Mouse (Mus musculus): ENCODE data around the gene Unkl.

Unkl gene

DNA sequence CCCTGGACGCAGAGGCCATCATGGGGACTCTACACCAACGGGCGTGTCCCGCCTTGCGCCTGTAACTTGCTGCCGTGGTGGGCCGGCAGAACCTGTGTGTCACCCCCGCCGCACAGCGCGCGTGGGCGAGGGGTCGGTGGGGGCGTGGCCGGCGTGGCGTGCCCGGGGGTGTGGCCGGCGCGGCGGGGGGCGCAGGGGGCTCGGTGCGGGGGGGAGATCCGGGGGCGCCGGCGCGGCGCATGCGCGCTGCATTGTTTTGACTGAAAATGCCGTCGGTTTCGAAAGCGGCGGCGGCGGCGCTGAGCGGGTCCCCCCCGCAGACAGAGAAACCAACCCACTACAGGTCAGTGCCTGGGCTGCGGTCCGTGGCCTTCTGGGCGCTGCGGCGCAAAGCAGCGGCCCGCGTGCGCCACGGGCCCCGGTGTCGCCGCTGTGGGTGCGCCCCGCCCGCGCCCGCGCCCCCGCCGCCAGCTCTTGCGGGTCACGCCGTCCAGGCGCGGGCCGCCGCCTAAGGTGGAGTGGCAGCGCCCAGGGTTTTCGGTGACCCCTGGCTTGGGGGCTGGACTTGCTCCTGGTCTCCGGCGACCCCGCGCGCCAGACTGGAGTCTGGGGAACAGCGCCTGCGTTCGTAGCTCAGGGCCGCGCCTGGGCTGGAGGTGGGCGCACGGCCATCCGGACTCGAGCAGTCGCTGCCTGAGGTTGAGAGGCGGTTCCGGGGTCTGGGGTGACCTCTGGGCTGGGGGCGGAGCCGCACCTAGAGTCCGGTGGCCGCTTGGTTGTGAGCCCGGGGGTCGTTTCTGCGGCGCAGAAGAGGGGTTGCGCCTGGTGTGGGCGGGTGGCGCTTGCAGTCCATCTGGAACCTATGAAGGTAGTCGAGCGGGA lies at the start of gene Unkl:
Gene Unkl, plus strand, starts transcription at position 248 of the 882 bp plus-strand sequence.
- DNase-seq (ENCODE audit: low spot score): peak; percentile 23

DNA sequence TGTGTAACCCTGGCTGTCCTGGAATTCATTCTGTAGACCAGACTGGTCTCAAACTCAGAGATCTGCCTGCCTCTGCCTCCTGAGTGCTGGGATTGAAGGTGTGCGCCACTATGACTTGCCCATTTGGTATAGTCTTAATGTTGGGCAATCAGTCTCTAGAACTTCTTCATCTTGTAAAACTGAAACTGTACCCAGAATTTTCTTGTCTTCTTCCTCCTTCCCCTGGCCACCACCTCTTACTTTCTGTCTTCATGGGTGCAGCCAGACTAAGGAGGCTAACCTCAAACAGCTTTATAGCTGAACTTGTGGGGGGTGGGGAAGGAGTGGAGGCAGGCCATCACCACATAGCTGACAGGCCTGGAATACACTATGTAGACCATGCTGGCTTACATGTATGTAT lies 49.4 kb upstream of the Unkl start:
- DNase-seq (ENCODE audit: low spot score): no peak

DNA sequence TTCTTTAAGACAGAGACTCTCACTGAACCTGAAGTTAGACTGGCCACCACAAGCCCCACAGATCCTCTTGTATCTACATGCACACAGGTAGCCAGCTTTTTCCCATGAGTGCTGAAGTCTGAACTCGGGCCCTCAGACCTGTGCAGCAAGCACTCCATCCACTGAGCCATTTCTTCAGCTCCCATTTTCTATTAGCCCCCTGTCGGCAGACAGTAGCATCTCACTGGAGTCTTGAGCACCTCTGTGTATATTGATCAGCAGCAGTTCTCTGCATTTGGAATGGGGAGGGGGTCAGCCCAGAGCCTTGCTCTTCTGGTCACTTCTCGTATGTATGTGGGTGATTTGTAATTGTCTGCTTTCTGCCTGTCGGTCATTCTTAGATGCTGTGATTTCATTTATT lies 48.2 kb upstream of the Unkl start:
- no peak for DNase-seq (ENCODE audit: low spot score)

DNA sequence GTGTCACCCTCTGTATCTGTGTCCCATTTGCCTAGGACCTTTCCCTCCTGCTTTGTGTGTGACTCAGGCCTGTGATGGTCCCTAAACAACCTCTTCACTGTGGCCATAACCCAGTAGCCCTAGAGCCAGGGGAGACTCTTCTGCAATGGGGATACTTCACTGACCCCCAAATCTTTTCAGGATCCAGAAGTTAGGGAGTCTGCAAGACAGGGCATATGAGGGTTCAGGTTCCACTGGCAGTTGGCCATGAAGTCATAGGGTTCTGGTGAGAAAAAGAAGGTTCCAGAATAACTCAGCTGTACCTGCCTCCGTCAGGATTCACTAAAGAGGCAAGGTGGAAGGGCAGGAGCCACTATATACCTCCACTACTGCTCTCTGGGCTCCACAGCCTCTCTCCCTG lies 26.0 kb upstream of the Unkl start, which contains the start of gene Ccdc154:
Gene Ccdc154, plus strand, starts transcription at position 301 of the 400 bp plus-strand sequence.
- no peak for DNase-seq (ENCODE audit: low spot score)

DNA sequence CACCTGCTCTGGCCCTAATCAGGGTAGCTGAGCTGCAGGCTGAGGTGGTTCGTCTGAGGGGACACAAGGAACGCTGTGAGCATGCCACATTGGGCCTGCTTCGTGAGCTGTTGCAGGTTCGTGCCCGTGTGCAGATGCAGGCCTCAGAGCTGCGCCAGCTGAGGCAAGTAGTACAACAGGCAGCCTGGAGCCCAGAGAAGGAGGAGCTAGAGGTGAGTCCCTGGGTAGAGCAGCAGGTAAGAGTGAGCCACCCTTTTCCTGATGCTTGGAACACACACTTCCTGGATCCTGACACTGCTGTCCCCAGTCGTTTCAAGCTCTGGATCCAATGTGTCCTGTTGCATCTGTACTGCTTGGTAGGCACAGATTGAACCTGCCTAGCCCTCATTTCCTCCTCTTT lies 24.8 kb upstream of the Unkl start:
- DNase-seq (ENCODE audit: low spot score): no peak

DNA sequence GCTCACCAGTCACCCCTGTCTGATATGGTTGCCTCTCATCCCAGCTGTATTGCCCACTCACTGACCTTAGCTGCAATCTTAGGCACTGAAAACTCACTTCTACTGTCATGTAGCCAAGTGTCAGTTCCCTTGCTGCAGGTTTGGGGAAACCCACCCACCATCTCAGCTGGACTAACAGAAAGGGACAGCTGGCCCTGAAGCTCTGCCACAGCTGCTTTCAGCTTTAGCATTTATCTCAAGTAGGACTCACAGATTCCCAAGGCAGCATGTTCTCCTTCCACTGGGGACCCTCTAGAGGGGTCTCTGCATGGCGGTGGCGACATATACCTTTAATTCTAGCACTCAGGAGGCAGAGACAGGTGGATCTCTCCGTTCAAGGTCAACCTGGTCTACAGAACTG lies 23.4 kb upstream of the Unkl start:
- DNase-seq (ENCODE audit: low spot score): no peak

DNA sequence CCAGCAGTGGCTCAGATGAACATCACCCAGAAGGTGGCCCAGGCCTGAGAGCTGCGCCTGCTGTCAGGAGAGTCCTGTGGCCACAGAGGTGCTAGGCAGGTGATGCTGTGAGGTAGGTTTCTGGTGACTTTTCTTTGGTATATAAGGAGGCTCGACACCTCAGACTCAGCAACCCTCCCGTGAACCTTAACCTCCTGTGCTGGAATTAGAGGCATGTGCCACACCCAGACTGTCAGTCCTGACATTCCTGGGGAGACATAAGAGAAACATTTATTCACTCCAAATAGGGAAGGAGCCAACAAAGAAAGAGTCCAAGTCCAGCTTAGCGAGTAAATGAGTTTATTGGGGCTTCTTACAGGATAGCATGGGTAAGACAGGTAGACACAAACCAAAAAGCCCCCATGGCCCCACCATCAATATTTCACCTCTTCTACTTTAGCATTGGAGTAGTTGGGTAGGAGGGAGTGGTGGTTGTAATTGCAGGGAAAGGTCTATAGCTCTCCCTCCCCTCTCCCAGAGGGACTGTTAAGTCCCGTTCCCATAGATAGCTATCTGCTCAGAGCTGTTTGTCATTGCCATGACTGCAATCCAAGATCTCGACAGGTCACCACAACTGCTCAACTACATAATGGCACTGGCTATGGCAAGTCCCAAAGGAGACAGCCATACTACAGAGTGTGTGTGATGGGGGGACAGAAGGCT lies 22.1 kb upstream of the Unkl start:
- DNase-seq (ENCODE audit: low spot score): no peak

DNA sequence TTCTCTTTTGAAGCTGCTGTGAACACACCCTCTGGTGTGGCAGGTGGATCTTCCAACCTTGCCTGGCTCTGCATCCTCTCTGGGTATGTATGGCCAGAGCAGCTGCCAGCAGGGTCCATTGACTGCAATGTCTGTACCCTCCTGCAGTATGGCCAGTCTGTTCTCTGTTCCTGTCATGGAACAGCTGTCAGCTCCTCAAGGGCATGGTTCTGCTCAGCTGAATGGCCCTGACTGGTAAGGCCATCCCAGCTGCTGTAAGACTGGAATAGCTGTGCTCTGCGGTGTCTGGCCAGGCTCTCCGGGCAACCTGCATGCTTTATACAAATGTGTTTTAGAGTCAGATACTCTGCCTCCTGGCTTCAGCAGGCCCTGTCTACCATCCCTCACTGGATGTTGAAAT lies 18.5 kb upstream of the Unkl start:
- DNase-seq (ENCODE audit: low spot score): no peak

DNA sequence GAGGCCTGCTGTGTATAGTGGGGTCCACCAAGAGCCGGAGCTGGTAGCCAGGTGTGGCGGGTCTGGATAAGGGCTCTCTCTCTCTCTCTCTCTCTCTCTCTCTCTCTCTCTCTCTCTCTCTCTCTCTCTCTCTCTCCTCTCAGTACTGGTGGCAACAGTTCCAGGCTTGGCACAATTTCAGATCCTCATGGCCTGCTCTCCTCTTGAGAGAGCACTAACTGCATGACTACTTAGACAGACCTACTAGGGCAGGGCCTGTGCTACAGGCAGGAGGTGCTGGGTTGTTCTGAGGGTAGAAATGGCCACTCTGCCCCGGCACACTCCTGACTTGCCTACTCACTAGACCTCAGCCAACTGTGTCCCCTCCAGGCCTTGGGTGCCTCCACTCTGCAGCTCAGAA lies 15.6 kb upstream of the Unkl start:
- no peak for DNase-seq (ENCODE audit: low spot score)

DNA sequence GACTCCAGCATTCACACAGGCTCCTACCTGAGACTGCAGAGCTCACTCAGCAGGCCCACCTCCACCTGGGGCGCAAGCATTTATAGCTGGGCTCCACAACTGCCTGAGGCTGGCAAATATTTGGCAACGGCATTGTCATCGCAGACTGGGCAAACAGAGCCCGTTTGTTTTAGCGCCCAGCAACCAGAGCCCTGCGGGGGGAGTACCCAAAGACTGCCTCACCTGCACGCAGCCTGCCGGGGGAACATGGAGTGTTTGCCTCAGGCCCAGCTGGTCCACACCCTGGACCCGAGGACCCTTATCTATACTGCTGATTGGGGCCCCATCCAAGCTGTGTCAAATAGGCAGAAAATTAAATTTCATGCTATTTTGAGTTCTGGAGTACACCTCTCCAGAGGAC lies 12.8 kb upstream of the Unkl start, which contains the start of gene Gm38655:
Gene Gm38655, minus strand, starts transcription at position 61 of the 400 bp plus-strand sequence.
- DNase-seq (ENCODE audit: low spot score): no peak

DNA sequence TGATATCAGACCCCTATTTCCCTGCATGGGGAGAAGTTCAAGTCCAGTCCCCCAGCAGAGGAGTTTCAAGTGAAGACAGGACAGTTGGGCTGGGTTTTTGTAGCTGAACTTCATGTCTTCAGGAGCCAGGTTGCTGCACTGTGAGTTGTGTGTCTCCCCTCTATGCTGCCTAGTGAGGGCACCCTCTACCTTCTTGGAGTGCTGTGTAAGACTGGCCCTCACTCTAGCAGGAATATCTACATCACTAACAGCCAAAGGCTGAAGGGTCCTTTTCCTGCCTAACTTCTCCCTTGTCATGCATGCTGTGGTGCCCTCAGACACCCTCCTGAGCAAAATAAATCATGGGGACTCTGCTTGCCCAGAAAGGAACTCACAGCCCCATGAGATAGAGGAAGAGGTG lies 5.0 kb upstream of the Unkl start:
- DNase-seq (ENCODE audit: low spot score): no peak

DNA sequence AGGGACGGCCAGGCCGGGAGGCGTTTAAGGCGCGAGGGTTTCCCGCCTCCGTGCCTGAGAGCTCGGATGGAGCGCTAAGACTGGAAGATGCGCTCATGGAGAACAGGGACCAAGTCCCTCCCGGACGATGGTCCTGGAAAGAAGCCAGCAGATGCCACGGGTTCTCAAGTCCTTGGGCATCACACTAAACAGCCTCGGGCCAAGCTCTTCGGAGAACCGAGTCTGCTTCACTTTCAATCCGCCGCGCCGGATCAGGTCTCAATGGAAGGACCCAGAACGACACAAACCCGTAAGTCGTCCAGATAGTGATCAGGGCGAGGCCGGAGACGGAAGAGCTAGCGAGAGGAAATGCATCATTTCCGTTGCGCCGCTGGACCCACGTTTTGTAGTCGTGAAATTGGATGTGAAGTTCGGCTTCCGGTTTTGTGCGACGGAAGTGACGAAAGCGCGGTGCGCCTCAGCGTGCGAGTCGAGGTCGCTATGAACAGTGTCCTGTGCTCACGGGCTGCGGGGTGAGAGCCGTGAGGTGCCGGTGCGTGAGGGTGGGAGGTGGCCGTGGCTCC lies 4.0 kb upstream of the Unkl start, which contains the start of gene BC003965:
Gene BC003965, plus strand, starts transcription at position 426 of the 563 bp plus-strand sequence.
- DNase-seq (ENCODE audit: low spot score): peak; percentile 92

DNA sequence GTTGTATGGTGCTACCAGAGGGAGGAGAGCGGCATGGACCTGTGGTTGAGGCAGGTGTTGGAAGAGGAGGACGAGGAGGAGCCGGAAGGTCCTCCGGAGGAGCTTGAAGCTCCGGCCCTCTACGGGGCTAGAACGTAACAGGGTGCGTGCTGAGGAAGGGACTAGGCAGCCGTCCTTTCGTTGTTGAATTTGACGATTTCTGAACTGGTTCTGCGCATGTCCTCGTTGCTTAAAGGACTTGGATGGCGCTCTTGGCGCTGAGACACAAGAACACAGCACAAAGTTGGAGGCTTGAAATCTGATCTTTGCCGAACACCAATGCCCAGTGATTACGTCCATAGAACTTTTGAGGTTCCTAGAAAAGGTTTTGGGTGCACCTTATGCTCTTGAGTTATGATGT lies 3.2 kb upstream of the Unkl start:
- DNase-seq (ENCODE audit: low spot score): no peak

DNA sequence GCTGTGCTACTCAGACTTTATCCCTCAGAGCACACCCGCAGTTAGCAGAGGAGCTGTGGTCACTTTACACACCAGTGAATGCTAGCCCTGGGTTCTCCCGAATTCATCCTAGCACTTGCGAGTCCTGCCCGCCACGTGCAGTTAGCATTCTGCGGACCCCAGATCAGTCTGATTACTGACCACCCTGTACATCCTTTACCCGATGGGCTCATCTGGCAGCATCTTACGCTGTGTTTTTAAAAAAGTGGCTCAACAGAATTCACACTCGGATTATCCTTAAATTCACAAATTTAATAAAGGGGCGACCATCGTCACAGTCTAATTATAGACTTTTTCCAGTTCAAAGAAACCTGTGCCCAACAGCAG lies 430 bp upstream of the Unkl start:
- no peak for DNase-seq (ENCODE audit: low spot score)

DNA sequence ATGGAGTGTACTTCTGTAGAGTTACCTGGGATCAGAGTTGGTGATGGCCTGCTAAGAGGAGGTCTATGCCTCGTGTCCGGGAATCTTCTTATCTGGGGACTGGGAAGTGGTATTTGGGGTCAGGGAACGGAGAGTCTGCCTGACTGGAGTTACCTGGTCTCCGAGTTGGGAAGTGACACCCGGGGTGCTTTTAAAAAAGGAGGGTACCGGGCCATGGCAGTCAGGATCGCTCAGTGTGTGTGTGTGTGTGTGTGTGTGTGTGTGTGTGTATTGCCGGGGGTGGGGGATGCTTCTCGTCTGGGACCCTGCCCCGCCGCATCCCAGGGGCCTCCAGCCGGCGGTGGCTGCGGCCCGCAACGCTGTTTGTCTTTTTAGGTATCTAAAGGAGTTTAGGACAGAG lies 894 bp downstream of the Unkl start:
- DNase-seq (ENCODE audit: low spot score): no peak

DNA sequence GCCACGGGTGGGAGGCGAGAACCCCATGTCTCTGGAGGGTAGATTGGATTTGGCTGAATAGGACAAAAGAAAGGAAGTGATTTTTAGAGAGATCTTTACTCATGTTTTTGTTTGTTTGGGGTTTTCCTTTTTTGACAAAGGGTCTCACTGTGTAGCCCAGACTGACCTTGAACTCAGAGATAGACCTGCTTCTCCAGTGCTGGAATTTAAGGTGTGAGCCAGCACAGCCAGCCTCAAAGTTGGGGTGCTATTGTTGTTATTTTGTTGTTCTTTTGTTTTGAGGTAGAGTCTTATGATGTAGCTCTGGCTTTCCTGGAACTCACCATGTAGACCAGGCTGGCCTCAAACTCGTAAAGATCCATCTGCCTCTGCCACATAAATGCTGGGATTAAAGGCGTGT lies 14.2 kb downstream of the Unkl start:
- DNase-seq (ENCODE audit: low spot score): no peak

DNA sequence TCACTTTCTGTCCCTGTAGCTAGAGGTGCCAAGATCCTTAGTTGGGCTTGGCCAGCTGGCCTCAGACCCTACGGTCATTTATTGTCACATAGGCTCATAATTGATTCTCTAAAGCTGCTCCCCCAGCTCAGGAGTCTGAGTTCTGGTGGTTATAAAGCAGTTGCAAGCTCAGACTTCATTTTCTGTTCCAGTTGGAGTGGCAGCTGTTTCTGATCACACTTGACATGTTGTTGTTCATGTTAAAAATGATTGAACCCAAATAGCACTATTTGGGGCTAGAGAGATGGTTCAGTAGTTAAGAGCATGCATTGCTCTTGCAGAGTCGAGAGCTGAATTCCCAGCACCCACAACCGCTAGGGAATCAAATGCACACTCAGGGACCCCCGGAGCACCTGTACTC lies 21.8 kb downstream of the Unkl start:
- no peak for DNase-seq (ENCODE audit: low spot score)

DNA sequence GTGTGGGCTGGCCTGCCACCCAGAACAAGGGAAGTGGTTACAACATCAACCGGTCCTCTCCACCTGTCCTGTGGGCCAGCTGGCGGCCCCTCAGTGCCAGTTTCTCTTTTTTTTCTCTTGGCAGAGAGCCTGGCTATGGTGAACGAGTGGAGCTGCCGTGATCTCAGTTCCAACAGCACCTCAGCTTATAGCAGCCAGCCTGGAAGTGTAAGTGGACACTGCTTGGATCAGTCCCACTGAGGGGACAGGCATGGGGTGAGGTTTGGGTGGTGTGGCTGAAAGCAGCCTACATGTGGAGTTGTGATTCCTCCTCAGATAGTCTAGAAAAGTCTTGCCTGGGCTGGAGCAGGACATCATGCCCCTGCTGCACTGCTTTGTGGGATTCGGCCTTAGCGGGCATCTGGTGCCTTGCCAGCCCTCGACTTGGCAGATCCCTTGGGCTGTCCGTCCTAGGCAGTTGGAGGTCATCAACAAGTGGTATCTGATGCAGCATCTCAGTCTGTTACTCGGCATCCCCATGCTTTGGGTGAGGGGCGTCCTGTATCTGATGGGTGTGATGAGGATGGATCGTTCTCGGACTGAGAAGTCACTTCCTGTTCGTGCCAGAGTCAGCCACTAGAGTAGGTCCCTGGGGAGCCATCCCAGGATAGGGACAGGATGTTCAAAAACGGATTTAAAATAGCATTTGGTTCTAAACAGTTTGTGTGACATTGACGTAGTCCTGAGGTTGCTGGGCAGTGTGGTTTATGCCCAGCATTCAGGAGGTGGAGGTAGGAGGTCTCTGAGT lies 22.7 kb downstream of the Unkl start:
- no peak for DNase-seq (ENCODE audit: low spot score)

DNA sequence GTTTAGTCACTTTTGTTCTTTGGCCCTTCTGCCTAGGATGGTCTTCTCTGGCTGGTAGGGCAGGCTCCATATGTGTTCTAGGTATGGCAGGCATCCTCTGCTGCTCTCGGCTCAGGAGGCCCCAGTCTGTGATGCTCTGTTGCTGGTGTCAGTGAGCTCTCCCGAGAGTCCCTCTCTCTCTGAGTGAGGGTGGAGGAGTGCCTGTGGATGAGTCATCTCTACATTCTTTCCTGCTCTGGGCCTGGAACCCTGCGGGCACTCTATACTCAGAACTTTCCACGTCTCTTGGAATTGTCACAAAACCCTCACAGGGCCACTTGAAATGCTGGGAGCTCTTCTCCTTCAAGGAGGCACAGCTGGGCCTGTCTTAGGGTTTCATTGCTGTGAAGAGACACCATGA lies 23.5 kb downstream of the Unkl start:
- no peak for DNase-seq (ENCODE audit: low spot score)

DNA sequence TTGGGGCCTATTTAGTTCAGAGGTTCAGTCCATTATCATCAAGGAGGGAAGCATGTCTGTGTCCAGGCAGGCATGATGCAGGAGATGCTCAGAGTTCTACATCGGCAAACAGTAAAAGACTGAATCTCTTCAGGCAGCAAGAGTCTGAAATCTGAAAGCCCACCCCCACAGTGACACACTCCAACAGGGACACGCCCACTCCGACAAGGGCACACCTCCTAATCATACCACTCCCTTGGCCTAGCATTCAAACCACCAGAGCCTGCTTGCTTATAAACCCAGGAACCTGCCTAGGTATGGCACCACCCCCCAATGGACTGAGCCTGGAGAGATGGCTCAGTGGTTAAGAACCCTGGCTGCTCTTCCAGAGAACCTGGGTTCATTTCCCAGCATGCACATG lies 27.2 kb downstream of the Unkl start:
- no peak for DNase-seq (ENCODE audit: low spot score)

DNA sequence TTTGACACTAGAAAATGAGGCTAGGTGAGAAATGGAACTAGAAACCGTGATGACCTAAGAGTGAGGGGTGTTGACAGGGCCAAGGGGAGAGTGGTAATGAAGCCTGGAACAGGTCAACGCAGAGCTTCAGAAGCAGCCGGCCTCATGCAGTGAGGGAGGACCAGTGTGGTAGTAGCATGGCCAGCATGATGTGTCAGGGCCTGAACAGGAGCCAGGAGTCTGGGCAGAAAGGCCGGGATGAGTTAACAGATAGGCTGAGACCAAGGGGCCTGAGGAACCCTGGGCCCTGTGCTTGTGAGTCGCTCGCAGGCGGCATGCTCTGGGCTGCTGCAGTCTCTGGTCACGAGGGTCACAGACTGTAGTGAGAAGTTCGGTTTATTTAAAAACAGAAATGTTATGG lies 30.8 kb downstream of the Unkl start:
- DNase-seq (ENCODE audit: low spot score): no peak
